Mouse (Mus musculus) neural tube, embryonic 14.5 days (tissue): Measurements from ENCODE around the gene L2hgdh. TPM values are rescaled to one million over a fixed set of nuclear protein-coding genes. Genes with fewer than 3 reads are reported as not detected.

ENCODE experiments used
- ATAC-seq: fragments of 200-750 bp; cut with Nextera tagmentation; 2 replicates; pipeline ENCODE4 v1.8.0; 2017; ENCODE audit warnings: low read depth, mild to moderate bottlenecking, moderate TSS enrichment, moderate library complexity
- H3K27ac ChIP-seq: fragments of 300-500 bp; sonication (generic); 2 replicates; pipeline ENCODE4 v1.5.1; 2014; ENCODE audit warnings: low read depth, mild to moderate bottlenecking, control low read depth, low read length, moderate library complexity, mixed read lengths
- H3K27me3 ChIP-seq: fragments of 300-500 bp; sonication (generic); 2 replicates; pipeline ENCODE4 v1.6.1; 2014; ENCODE audit warnings: low read length; ENCODE audit not compliant: control insufficient read depth, insufficient read depth
- H3K36me3 ChIP-seq: fragments of 300-500 bp; sonication (generic); 2 replicates; pipeline ENCODE4 v1.6.1; 2014; ENCODE audit warnings: low read length, mixed read lengths; ENCODE audit not compliant: control insufficient read depth, insufficient read depth
- H3K4me1 ChIP-seq: fragments of 300-500 bp; sonication (generic); 2 replicates; pipeline ENCODE4 v1.6.1; 2014; ENCODE audit warnings: low read length; ENCODE audit not compliant: control insufficient read depth, insufficient read depth
- H3K4me2 ChIP-seq: fragments of 300-500 bp; sonication (generic); 2 replicates; pipeline ENCODE4 v1.6.1; 2014; ENCODE audit warnings: mild to moderate bottlenecking, low read depth, low read length, control low read depth
- H3K4me3 ChIP-seq: fragments of 300-500 bp; sonication (generic); 2 replicates; pipeline ENCODE4 v1.5.1; 2014; ENCODE audit warnings: low read depth, low read length, control low read depth, mixed read lengths
- H3K9ac ChIP-seq: fragments of 300-500 bp; sonication (generic); replicated peaks from 2 replicates; pipeline ENCODE4 v1.6.1; 2014; ENCODE audit warnings: low read depth, mild to moderate bottlenecking, control low read depth, low read length, mixed read lengths
- H3K9me3 ChIP-seq: fragments of 300-500 bp; sonication (generic); 2 replicates; pipeline ENCODE4 v1.6.1; 2016; ENCODE audit warnings: low read length; ENCODE audit not compliant: control insufficient read depth
- WGBS: fragments of 180-500 bp; shearing (Covaris S2); extraction: QIAGEN DNeasy Blood & Tissue Kit; methylation state at CpG from one replicate; pipeline ENCODE4 v1.1.7; 2014; 5-methylcytosine and 5-hydroxymethylcytosine counted together
- polyA plus RNA-seq: library from polyadenylated mRNA; unstranded; fragments of >200 nt; fragmentation: Nextera tagmentation; extraction: Ambion mirVana; gene quantifications from 2 replicates; pipeline ENCODE4 v1.2.1, GENCODE M21; 2014

L2hgdh gene
- polyA plus RNA-seq, 1 experiment from 2014 or later = 11.4 TPM

DNA sequence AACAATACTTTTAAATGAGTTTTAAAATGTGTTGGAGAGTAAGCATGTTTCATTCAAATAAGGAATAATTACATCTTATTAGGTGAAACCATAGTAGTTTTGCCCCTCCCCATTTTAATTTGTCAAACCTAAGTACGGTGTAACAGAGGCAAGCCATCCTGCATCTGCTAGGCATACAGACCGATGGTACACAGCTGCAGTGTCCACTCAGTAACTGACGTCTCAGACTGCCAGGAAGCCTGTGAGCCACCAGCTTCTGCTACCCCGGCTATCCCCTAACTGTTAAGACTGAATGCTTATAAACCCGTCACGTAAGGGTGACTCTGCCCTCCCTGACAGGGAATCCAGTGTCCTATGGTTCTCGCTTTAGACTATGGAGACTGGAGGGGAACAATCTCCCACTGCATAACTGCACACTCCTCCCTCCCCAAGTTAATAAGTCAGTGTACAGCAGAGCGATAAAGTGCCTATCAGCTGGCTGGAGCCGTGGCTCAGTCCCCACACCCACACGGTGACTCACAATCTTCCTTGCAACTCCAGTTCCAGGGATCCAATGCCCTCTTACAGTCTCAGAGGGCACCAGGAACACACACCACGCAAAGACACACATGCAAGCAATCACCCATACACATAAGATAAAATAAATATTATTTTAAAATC, 19.7 kb downstream of the L2hgdh start:
- no peak overlapping the region for H3K4me2 ChIP-seq
- no peak overlapping the region for H3K27ac ChIP-seq
- H3K36me3 ChIP-seq = no peaks in the 10 kb centered on the region
- no peak overlapping the region for H3K9ac ChIP-seq
- H3K4me3 ChIP-seq = no peak overlapping the region
- no peaks in the 10 kb centered on the region for H3K27me3 ChIP-seq
- no peaks in the 10 kb centered on the region for H3K9me3 ChIP-seq
- no peaks in the 10 kb centered on the region for H3K4me1 ChIP-seq
- no peak for ATAC-seq
- 93% methylated on average over 11 of the region's 11 CpGs for WGBS

DNA sequence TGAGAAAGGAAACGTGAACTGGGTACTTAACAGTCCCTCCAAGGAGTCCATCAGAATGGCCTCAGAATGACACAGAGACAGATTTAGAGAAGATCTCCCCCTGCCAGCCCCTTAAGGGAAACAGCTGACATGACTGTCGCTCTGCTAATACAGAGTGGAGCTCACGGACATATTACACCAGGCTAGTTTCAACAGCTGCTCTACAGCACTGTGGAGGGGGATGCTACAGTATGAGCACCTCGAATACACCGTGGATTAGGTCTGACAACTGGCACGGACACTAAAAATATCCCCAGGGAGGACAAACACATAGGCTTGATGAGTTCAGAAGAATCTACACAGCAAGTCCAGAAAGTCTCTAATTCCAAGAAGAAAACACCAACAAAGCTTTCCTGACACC, 26.3 kb downstream of the L2hgdh start:
- 84% methylated on average over 6 of the region's 6 CpGs for WGBS
- no peak for ATAC-seq
- no peak overlapping the region for H3K27ac ChIP-seq
- no peaks in the 10 kb centered on the region for H3K9me3 ChIP-seq
- no peak overlapping the region for H3K9ac ChIP-seq
- no peak overlapping the region for H3K4me3 ChIP-seq
- H3K36me3 ChIP-seq = no peaks in the 10 kb centered on the region
- H3K27me3 ChIP-seq = no peaks in the 10 kb centered on the region
- H3K4me2 ChIP-seq = no peak overlapping the region
- no peaks in the 10 kb centered on the region for H3K4me1 ChIP-seq

DNA sequence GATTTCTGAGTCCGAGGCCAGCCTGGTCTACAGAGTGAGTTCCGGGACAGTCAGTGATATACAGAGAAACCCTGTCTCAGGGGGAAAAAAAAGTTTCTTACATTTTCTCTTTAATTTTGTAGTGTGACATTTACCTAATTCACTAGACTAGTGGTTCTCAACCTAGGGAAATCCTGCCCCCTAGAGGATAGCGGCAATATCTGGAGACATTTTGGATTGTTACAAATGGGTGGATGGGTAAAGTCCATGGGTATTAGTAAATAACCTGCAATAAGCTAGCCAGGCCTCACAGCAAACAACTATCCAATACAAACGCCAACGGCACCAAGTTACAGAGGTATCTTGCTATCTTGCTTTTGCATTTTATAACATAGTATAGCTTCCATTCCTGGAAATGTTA, 27.9 kb downstream of the L2hgdh start:
- no peaks in the 10 kb centered on the region for H3K27me3 ChIP-seq
- no peaks in the 10 kb centered on the region for H3K4me1 ChIP-seq
- no peak overlapping the region for H3K9ac ChIP-seq
- H3K27ac ChIP-seq = no peak overlapping the region
- 82% methylated on average over 5 of the region's 5 CpGs for WGBS
- H3K4me3 ChIP-seq = no peak overlapping the region
- no peak for ATAC-seq
- no peaks in the 10 kb centered on the region for H3K36me3 ChIP-seq
- H3K4me2 ChIP-seq = no peak overlapping the region
- H3K9me3 ChIP-seq = no peaks in the 10 kb centered on the region

DNA sequence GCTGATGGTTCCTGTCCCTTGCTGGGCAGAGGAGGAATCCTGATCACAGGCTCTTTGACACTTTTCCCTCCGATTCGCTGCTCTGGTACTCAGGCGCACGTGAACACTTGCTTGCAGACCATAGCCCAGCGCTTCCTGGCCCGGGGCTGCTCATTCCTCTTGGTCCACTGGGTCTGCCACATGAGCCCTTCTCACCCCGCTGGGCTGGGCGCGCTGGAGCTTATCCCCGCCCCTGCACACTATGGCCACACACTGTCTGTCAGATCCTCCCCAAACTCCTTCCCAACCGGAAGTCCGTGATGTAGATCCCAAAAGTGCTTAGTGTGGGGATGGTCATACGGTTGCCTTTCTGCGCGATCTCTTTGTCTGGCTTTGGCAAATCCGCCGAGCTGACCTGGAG, 31.2 kb downstream of the L2hgdh start:
- no peak for ATAC-seq
- Histone ChIP-seq H3K27me3 (no peaks in the 10 kb centered on the region), H3K36me3 (no peaks in the 10 kb centered on the region), H3K27ac (no peak overlapping the region), H3K9ac (no peak overlapping the region), H3K4me3 (no peak overlapping the region), H3K4me2 (no peak overlapping the region), H3K4me1 (no peaks in the 10 kb centered on the region), H3K9me3 (no peaks in the 10 kb centered on the region)
- 85% methylated on average over 17 of the region's 17 CpGs for WGBS

DNA sequence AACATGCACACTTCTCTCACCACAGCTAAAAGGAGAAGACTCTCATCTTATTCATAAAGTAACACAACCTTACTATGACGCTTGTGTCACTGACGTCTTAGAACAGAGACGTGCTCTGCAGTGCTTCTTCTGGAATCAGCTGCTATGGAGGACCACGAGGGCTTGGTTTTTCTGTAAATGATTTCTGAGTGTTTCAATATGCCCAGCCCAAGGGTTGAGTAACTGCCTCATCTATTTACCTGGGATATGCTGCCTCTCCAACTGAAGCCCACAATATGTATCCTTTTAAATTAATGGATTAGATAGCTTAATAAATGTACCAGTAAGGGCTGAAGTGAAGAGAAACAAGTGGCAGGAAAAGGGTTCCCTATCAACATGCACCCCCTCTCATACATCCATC, 34.0 kb downstream of the L2hgdh start:
- no peaks in the 10 kb centered on the region for H3K27me3 ChIP-seq
- no peak overlapping the region for H3K9ac ChIP-seq
- no peak for ATAC-seq
- H3K9me3 ChIP-seq = no peaks in the 10 kb centered on the region
- WGBS = 96% methylated on average over 4 of the region's 4 CpGs
- no peaks in the 10 kb centered on the region for H3K36me3 ChIP-seq
- H3K4me1 ChIP-seq = no peaks in the 10 kb centered on the region
- no peak overlapping the region for H3K27ac ChIP-seq
- H3K4me2 ChIP-seq = no peak overlapping the region
- no peak overlapping the region for H3K4me3 ChIP-seq

DNA sequence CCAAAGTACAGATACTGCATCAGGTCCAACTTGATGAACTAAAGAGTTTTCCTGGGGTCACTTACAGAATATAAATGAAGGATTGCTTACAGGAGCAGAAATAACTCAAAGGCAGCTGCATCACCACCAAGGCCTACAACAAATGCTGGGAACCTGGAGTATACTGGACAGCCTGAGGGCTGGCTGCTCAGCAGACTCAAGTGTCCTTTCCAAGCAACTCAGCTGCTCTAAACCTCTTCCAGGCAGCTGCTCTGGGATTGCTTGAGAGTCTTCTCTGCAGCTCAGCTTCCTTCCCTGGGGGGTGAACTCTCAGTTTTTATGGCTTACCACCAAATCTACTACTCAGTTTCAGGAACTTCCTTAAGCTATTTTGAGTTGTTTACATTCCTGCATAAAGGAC, 35.6 kb downstream of the L2hgdh start:
- no peaks in the 10 kb centered on the region for H3K36me3 ChIP-seq
- H3K9me3 ChIP-seq = no peaks in the 10 kb centered on the region
- H3K4me2 ChIP-seq = no peak overlapping the region
- no peaks in the 10 kb centered on the region for H3K4me1 ChIP-seq
- no peaks in the 10 kb centered on the region for H3K27me3 ChIP-seq
- H3K9ac ChIP-seq = no peak overlapping the region
- no peak overlapping the region for H3K4me3 ChIP-seq
- ATAC-seq = no peak
- H3K27ac ChIP-seq = no peak overlapping the region

DNA sequence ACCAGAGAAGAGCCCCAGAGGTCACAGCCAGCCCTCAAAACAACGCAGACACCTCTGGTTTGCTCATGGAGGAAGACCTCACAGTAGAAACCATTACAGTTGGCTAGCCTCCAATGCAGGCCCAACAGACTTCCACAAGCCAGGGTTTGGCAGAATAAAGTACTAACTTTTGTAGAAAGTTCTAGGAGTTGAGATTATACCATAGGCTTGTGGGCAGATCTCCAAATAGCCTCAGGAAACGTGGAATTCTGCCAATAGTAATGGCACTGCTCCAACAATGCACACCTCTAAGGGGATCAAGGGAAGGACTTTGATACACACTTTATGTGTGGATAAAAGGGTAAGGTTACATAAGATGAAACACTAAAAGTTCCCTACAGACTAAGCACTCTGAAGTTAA, 36.3 kb downstream of the L2hgdh start:
- Histone ChIP-seq H3K9me3 (no peaks in the 10 kb centered on the region), H3K4me2 (no peak overlapping the region), H3K36me3 (no peaks in the 10 kb centered on the region), H3K27ac (no peak overlapping the region), H3K27me3 (no peaks in the 10 kb centered on the region), H3K4me1 (no peaks in the 10 kb centered on the region), H3K9ac (no peak overlapping the region), H3K4me3 (no peak overlapping the region)
- no peak for ATAC-seq
- 69% methylated on average over 2 of the region's 2 CpGs for WGBS

DNA sequence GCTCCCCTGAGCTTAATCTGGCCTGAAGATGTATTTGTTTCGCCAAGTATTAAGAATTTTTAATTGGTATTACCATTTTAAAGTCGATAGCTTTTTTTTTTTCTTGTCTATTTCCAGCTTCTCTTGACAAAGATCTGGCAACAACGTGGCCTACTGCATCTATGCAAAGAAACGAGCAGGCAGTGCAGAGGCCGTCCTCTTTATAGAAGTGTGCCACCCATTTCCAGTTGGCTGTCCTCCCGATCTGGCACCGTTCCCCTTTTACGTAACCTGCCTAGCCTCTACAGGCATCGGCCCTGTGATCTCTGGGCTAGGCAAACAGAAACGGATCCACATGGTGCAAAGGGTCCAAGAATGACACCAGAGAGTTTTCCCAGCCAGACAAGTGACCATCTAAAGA, 41.1 kb downstream of the L2hgdh start:
- no peaks in the 10 kb centered on the region for H3K36me3 ChIP-seq
- H3K4me2 ChIP-seq = no peak overlapping the region

DNA sequence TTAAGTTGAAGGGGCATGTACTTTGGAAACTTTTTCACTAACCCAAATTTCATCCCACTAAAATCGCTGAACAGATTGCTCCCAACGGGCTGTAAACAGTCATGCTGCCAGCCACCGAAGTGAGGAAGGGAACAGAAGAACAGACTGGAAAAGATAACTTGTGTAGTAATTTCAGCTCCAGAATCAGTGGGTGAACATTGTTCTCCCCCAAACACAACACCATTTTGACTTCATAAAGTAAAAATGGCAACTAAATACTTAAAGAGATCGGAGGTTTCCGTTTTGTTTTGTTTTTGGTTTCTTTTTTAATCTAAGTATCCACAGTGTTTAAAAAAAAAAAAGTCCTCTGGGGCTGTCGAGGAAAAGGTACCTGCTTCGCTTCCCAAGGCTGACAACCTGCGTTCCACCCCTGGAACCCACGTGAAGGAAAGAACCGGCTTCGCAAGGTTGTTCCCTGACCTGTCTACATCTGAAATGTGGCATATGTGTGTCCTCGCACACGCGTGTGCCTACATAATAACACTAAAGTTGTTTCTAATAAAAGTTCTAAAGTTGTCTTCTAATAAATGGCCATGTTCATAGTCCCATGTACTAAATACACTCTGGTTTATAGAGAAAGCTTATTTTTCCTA, 41.8 kb downstream of the L2hgdh start:
- Histone ChIP-seq H3K9me3 (no peaks in the 10 kb centered on the region), H3K27ac (no peak overlapping the region), H3K27me3 (no peaks in the 10 kb centered on the region), H3K36me3 (no peaks in the 10 kb centered on the region), H3K4me3 (peak overlapping the region; percentile 97; the same call in 1 of the 2 replicates), H3K4me2 (peak overlapping the region; percentile 51), H3K9ac (no peak overlapping the region), H3K4me1 (peaks cover 10% of the 10 kb centered on the region)
- no peak for ATAC-seq
- 45% methylated on average over 14 of the region's 14 CpGs for WGBS

More for the DNA sequence above, 41.1 kb downstream of the L2hgdh start:
- Histone ChIP-seq H3K9me3 (no peaks in the 10 kb centered on the region), H3K4me3 (no peak overlapping the region), H3K4me1 (peaks cover 10% of the 10 kb centered on the region), H3K9ac (no peak overlapping the region), H3K27ac (no peak overlapping the region), H3K27me3 (no peaks in the 10 kb centered on the region)
- WGBS = 38% methylated on average over 10 of the region's 10 CpGs
- no peak for ATAC-seq
